Mouse (Mus musculus) left cerebral cortex, adult 2 months (tissue): ENCODE results near the gene Mfsd12. TPM values are rescaled to one million over a fixed set of nuclear protein-coding genes. Genes with fewer than 3 reads are reported as not detected.

ENCODE experiments used
- DNase-seq, 2 experiments: peaks; one replicate each; pipeline ENCODE4 v3.0.0; 2021 to 2022; ENCODE audit warnings: low spot score in 2 of 2, mixed read lengths in 1 of 2; ENCODE audit errors: extremely low spot score in 1 of 2
- H3K27ac ChIP-seq: fragments of 200-600 bp; 2 replicates; pipeline ENCODE4 v1.8.1; 2022
- H3K4me3 ChIP-seq: fragments of 200-600 bp; 2 replicates; pipeline ENCODE4 v1.8.1; 2022
- CTCF ChIP-seq: fragments of 200-600 bp; IDR thresholded peaks from 2 replicates; pipeline ENCODE4 v1.8.1; 2022; ENCODE audit warnings: antibody characterized with exemption, mild to moderate bottlenecking, moderate library complexity
- intact Hi-C: fragments of 180-260 bp; cut with DNase I; formaldehyde crosslinking; loops from one replicate; pipeline ENCODE4 v1.15.1; 2025
- long read RNA-seq, 2 experiments: library from polyadenylated mRNA; stranded (forward); transcript quantifications; one replicate each; pipeline ENCODE4 v2.0.0; 2021; ENCODE audit warnings: borderline mapping rate in 2 of 2
- total RNA-seq, 2 experiments: library from RNA; stranded (reverse); gene quantifications; 2 replicates each; pipeline ENCODE4 v1.2.3; 2021

The Mfsd12 gene
- 10 to 100 TPM; 38.2 to 40.2 TPM for total RNA-seq
- long read RNA-seq, experiment 1, transcript Mfsd12-201 (10 exons, 3,971 nt), result major isoform, 38 of 68 reads
- long read RNA-seq, experiment 1, partial matches to known transcripts, result 5 of 68 reads
- long read RNA-seq, experiment 1, other reads (novel, unspliced or antisense), result 25 of 68 reads
- long read RNA-seq, experiment 2, transcript Mfsd12-201 (10 exons, 3,971 nt), result major isoform, 44 of 77 reads
- long read RNA-seq, experiment 2, partial matches to known transcripts, result 7 of 77 reads
- long read RNA-seq, experiment 2, other reads (novel, unspliced or antisense), result 26 of 77 reads

- Histone ChIP-seq H3K27ac (peak within 1 kb of the TSS; percentile 71), H3K4me3 (peak within 1 kb of the TSS; percentile 91)
- no peak for TF ChIP-seq CTCF
- intact Hi-C loops, result no loop called here
- peak; percentile 90 for DNase-seq
Observed at GRCm38 (mm10) chr10:81356991-81357844, at the start of gene Mfsd12. Mfsd12 (plus strand) TSS chr10:81357491.

GRCm38 (mm10) chr10:81309571-81309970 lies 47.7 kb upstream of the Mfsd12 start:
- Histone ChIP-seq H3K27ac (no peak overlapping the region), H3K4me3 (no peak overlapping the region)
- DNase-seq, result no peak
- no peak for TF ChIP-seq CTCF
- intact Hi-C loops, result no loop called here

- Histone ChIP-seq H3K4me3 (no peak overlapping the region), H3K27ac (no peak overlapping the region)
- intact Hi-C loops, result no loop called here
- no peak for TF ChIP-seq CTCF
- DNase-seq, result no peak
Observed at GRCm38 (mm10) chr10:81313581-81313980, 43.7 kb upstream of the Mfsd12 start.

- no peak for DNase-seq
- intact Hi-C loops, result no loop called here
- Histone ChIP-seq H3K27ac (no peak overlapping the region), H3K4me3 (no peak overlapping the region)
- TF ChIP-seq CTCF, result no peak
Observed at GRCm38 (mm10) chr10:81314201-81314600, 43.1 kb upstream of the Mfsd12 start.

GRCm38 (mm10) chr10:81315587-81315986 lies 41.7 kb upstream of the Mfsd12 start:
- TF ChIP-seq CTCF, result no peak
- DNase-seq, result no peak
- no peak overlapping the region for H3K27ac ChIP-seq
- intact Hi-C loops, result no loop called here
- H3K4me3 ChIP-seq, result no peak overlapping the region

GRCm38 (mm10) chr10:81316338-81317060 lies 40.8 kb upstream of the Mfsd12 start:
- H3K4me3 ChIP-seq, result no peak overlapping the region
- intact Hi-C loops, result no loop called here
- H3K27ac ChIP-seq, result 0 out of 2 replicates have a peak overlapping the region, but pooled peaks have one; percentile 24
- TF ChIP-seq CTCF, result peak; percentile 50
- no peak for DNase-seq

GRCm38 (mm10) chr10:81317273-81317672 lies 40.0 kb upstream of the Mfsd12 start:
- intact Hi-C loops, result no loop called here
- no peak for DNase-seq
- 0 out of 2 replicates have a peak overlapping the region, but pooled peaks have one; percentile 24 for H3K27ac ChIP-seq
- no peak overlapping the region for H3K4me3 ChIP-seq
- no peak for TF ChIP-seq CTCF

- H3K4me3 ChIP-seq, result no peak overlapping the region
- intact Hi-C loops, result loop anchor here (2.0 kb wide), 1 partner anchor 30 kb away; no protein-coding TSS in a partner anchor
Observed at GRCm38 (mm10) chr10:81318589-81319329, 38.5 kb upstream of the Mfsd12 start.

GRCm38 (mm10) chr10:81319330-81319699 lies 38.0 kb upstream of the Mfsd12 start:
- intact Hi-C loops, result loop anchor here (2.0 kb wide), 1 partner anchor 31 kb away; no protein-coding TSS in a partner anchor
- TF ChIP-seq CTCF, result peak; percentile 38
- no peak overlapping the region for H3K4me3 ChIP-seq
- no peak for DNase-seq
- peak overlapping the region; percentile 100 for H3K27ac ChIP-seq

More at GRCm38 (mm10) chr10:81318589-81319329, 38.5 kb upstream of the Mfsd12 start:
- DNase-seq, result no peak
- H3K27ac ChIP-seq, result no peak overlapping the region; the same call in 1 of the 2 replicates
- no peak for TF ChIP-seq CTCF

- peak overlapping the region; percentile 89 for H3K4me3 ChIP-seq
- H3K27ac ChIP-seq, result peak overlapping the region; percentile 100
- no peak for DNase-seq
- no peak for TF ChIP-seq CTCF
- intact Hi-C loops, result loop anchor here (2.0 kb wide), 2 partner anchors 31 kb away; partner anchors contain the start of gene Hmg20b
Observed at GRCm38 (mm10) chr10:81319741-81320549, 37.3 kb upstream of the Mfsd12 start.
